Mouse (Mus musculus) stomach, postnatal 0 days (tissue): Measurements from ENCODE around the gene AI597479. TPM values are rescaled to one million over a fixed set of nuclear protein-coding genes. Genes with fewer than 3 reads are reported as not detected.

Source experiments
- ATAC-seq: fragments of 200-750 bp; cut with Nextera tagmentation; 2 replicates; pipeline ENCODE4 v1.8.0; 2017; ENCODE audit not compliant: low FRiP score, low TSS enrichment
- DNase-seq: peaks from one replicate; pipeline ENCODE4 v3.0.0-alpha.2; 2016; ENCODE audit warnings: low spot score
- H3K27ac ChIP-seq: fragments of 300-500 bp; sonication (generic); replicated peaks from 2 replicates; pipeline ENCODE4 v1.5.1; 2014; ENCODE audit warnings: mild to moderate bottlenecking, control low read depth
- H3K27me3 ChIP-seq: fragments of 300-500 bp; sonication (generic); 2 replicates; pipeline ENCODE4 v1.6.1; 2014; ENCODE audit warnings: low read length; ENCODE audit not compliant: control insufficient read depth, insufficient read depth
- H3K36me3 ChIP-seq: fragments of 300-500 bp; sonication (generic); 2 replicates; pipeline ENCODE4 v1.6.1; 2014; ENCODE audit warnings: low read length, mixed read lengths; ENCODE audit not compliant: control insufficient read depth, insufficient read depth
- H3K4me1 ChIP-seq: fragments of 300-500 bp; sonication (generic); replicated peaks from 2 replicates; pipeline ENCODE4 v1.6.1; 2014; ENCODE audit warnings: antibody characterized with exemption; ENCODE audit not compliant: control insufficient read depth, insufficient read depth
- H3K4me2 ChIP-seq: fragments of 300-500 bp; sonication (generic); replicated peaks from 2 replicates; pipeline ENCODE4 v1.6.1; 2014; ENCODE audit warnings: low read depth, mild to moderate bottlenecking, control low read depth, moderate library complexity
- H3K4me3 ChIP-seq: fragments of 300-500 bp; sonication (generic); 2 replicates; pipeline ENCODE4 v1.5.1; 2014; ENCODE audit warnings: low read depth, low read length, control low read depth
- H3K9ac ChIP-seq: fragments of 300-500 bp; sonication (generic); 2 replicates; pipeline ENCODE4 v1.6.1; 2014; ENCODE audit warnings: mild to moderate bottlenecking, low read length, control low read depth, mixed read lengths
- H3K9me3 ChIP-seq: fragments of 300-500 bp; sonication (generic); 2 replicates; pipeline ENCODE4 v1.6.1; 2016; ENCODE audit warnings: low read length; ENCODE audit not compliant: control insufficient read depth
- CTCF ChIP-seq: IDR thresholded peaks from 2 replicates; pipeline ENCODE4 v1.5.1; 2016; ENCODE audit warnings: antibody characterized with exemption, low read depth, mild to moderate bottlenecking, moderate library complexity
- EP300 ChIP-seq: optimal IDR thresholded peaks from 2 replicates; pipeline ENCODE3; 2016; ENCODE audit warnings: antibody characterized with exemption
- WGBS: fragments of 180-500 bp; shearing (Covaris S2); extraction: QIAGEN DNeasy Blood & Tissue Kit; methylation state at CpG from one replicate; pipeline ENCODE4 v1.1.7; 2014; 5-methylcytosine and 5-hydroxymethylcytosine counted together
- polyA plus RNA-seq: library from polyadenylated mRNA; unstranded; fragments of >200 nt; fragmentation: Nextera tagmentation; extraction: Ambion mirVana; gene quantifications from 2 replicates; pipeline ENCODE4 v1.2.1, GENCODE M21; 2015

The AI597479 gene
- polyA plus RNA-seq, 1 experiment from 2014 or later, result 11.2 TPM

- peaks cover 12% of the 10 kb centered on the region for H3K36me3 ChIP-seq
- no peaks in the 10 kb centered on the region for H3K4me1 ChIP-seq
- no peak overlapping the region for H3K27ac ChIP-seq
- ATAC-seq (no peak), DNase-seq (no peak)
- TF ChIP-seq EP300 (no peak), CTCF (peak; percentile 60)
- no peak overlapping the region for H3K4me2 ChIP-seq
- WGBS, result 72% methylated on average over 15 of the region's 15 CpGs
- H3K9me3 ChIP-seq, result no peaks in the 10 kb centered on the region
- H3K27me3 ChIP-seq, result no peaks in the 10 kb centered on the region
- H3K4me3 ChIP-seq, result no peak overlapping the region
- no peak overlapping the region for H3K9ac ChIP-seq
These were observed 39.8 kb downstream of the AI597479 start for GRCm38 (mm10) chr1:43138268-43138812.

- DNase-seq (peak; percentile 91), ATAC-seq (peak; percentile 81)
- no peak overlapping the region for H3K4me3 ChIP-seq
- H3K27me3 ChIP-seq, result no peaks in the 10 kb centered on the region
- H3K4me2 ChIP-seq, result no peak overlapping the region
- H3K4me1 ChIP-seq, result no peaks in the 10 kb centered on the region
- no peak overlapping the region for H3K27ac ChIP-seq
- TF ChIP-seq EP300 (no peak), CTCF (peak; percentile 98)
- no peak overlapping the region for H3K9ac ChIP-seq
- peaks cover 12% of the 10 kb centered on the region for H3K36me3 ChIP-seq
- no peaks in the 10 kb centered on the region for H3K9me3 ChIP-seq
- WGBS, result 41% methylated on average over 8 of the region's 8 CpGs
These were observed 41.2 kb downstream of the AI597479 start for GRCm38 (mm10) chr1:43139587-43140266.

GRCm38 (mm10) chr1:43141555-43141961 lies 43.0 kb downstream of the AI597479 start:
- no peak for DNase-seq
- Histone ChIP-seq H3K27me3 (no peaks in the 10 kb centered on the region), H3K27ac (0 out of 2 replicates have a peak overlapping the region, but pooled peaks have one; percentile 13), H3K36me3 (peaks cover 9% of the 10 kb centered on the region), H3K9me3 (no peaks in the 10 kb centered on the region), H3K4me3 (no peak overlapping the region), H3K4me1 (no peaks in the 10 kb centered on the region), H3K9ac (no peak overlapping the region), H3K4me2 (no peak overlapping the region)
- no peak for ATAC-seq
- no peak for TF ChIP-seq EP300
- no peak for TF ChIP-seq CTCF
- WGBS, result 54% methylated on average over 11 of the region's 11 CpGs

- TF ChIP-seq CTCF, result no peak
- TF ChIP-seq EP300, result no peak
- Histone ChIP-seq H3K4me1 (no peaks in the 10 kb centered on the region), H3K9ac (no peak overlapping the region; the same call in 1 of the 2 replicates), H3K9me3 (no peaks in the 10 kb centered on the region), H3K27me3 (no peaks in the 10 kb centered on the region), H3K27ac (no peak overlapping the region), H3K4me3 (no peak overlapping the region), H3K36me3 (peaks cover 4% of the 10 kb centered on the region; the same call in 1 of the 2 replicates), H3K4me2 (no peak overlapping the region)
- WGBS, result 70% methylated on average over 6 of the region's 6 CpGs
- no peak for ATAC-seq
- no peak for DNase-seq
These were observed 44.3 kb downstream of the AI597479 start for GRCm38 (mm10) chr1:43142849-43143248.

GRCm38 (mm10) chr1:43143284-43143683 lies 44.8 kb downstream of the AI597479 start:
- TF ChIP-seq EP300 (no peak), CTCF (peak; percentile 76)
- no peak for ATAC-seq

GRCm38 (mm10) chr1:43143791-43144190 lies 45.3 kb downstream of the AI597479 start:
- no peaks in the 10 kb centered on the region for H3K27me3 ChIP-seq
- TF ChIP-seq CTCF (no peak), EP300 (no peak)
- ATAC-seq (no peak), DNase-seq (no peak)
- H3K4me3 ChIP-seq, result no peak overlapping the region
- H3K36me3 ChIP-seq, result peaks cover 4% of the 10 kb centered on the region; the same call in 1 of the 2 replicates
- no peaks in the 10 kb centered on the region for H3K4me1 ChIP-seq
- no peak overlapping the region for H3K27ac ChIP-seq
- H3K9ac ChIP-seq, result no peak overlapping the region
- H3K9me3 ChIP-seq, result no peaks in the 10 kb centered on the region
- WGBS, result 80% methylated on average over 4 of the region's 4 CpGs
- no peak overlapping the region for H3K4me2 ChIP-seq

More at GRCm38 (mm10) chr1:43143284-43143683, 44.8 kb downstream of the AI597479 start:
- no peak overlapping the region; the same call in 1 of the 2 replicates for H3K9ac ChIP-seq
- no peaks in the 10 kb centered on the region for H3K4me1 ChIP-seq
- H3K4me2 ChIP-seq, result no peak overlapping the region
- peaks cover 4% of the 10 kb centered on the region; the same call in 1 of the 2 replicates for H3K36me3 ChIP-seq
- DNase-seq, result no peak
- no peak overlapping the region for H3K4me3 ChIP-seq
- no peaks in the 10 kb centered on the region for H3K27me3 ChIP-seq
- no peaks in the 10 kb centered on the region for H3K9me3 ChIP-seq
- H3K27ac ChIP-seq, result no peak overlapping the region
- WGBS, result 75% methylated on average over 4 of the region's 4 CpGs
